Mouse (Mus musculus): Measurements from ENCODE around the gene Gm20521. TPM values are rescaled to one million over a fixed set of nuclear protein-coding genes. Genes with fewer than 3 reads are reported as not detected.

Gm20521 gene
- total RNA-seq, 2 experiments from 2014 or later, result 9.9 TPM; not detected in 1

- DNase-seq (ENCODE audit: low spot score in 2 of 2), result no peak
These were observed 9.0 kb downstream of the Gm20521 start, which contains the start of gene Pabpn1 for GRCm38 (mm10) chr14:54892200-54892599. Gene Pabpn1 (plus strand): TSS chr14:54892500.

- peak; percentile 97 to 98 for DNase-seq (ENCODE audit: low spot score in 2 of 2)
These were observed 10.5 kb downstream of the Gm20521 start for GRCm38 (mm10) chr14:54893651-54894181.

- DNase-seq (ENCODE audit: low spot score in 2 of 2), result no peak
These were observed 11.3 kb downstream of the Gm20521 start for GRCm38 (mm10) chr14:54894296-54895151.

- DNase-seq (ENCODE audit: low spot score in 2 of 2), result no peak
These were observed 14.2 kb downstream of the Gm20521 start for GRCm38 (mm10) chr14:54897445-54897844.

- DNase-seq (ENCODE audit: low spot score in 2 of 2), result peak; percentile 71 to 74
These were observed 17.1 kb downstream of the Gm20521 start for GRCm38 (mm10) chr14:54900383-54900782.

GRCm38 (mm10) chr14:54903641-54904040, 20.4 kb downstream of the Gm20521 start:
- DNase-seq (ENCODE audit: low spot score in 2 of 2), result no peak

GRCm38 (mm10) chr14:54908682-54909081, 25.4 kb downstream of the Gm20521 start:
- DNase-seq (ENCODE audit: low spot score in 2 of 2), result no peak

GRCm38 (mm10) chr14:54912109-54912850, 29.0 kb downstream of the Gm20521 start:
- DNase-seq (ENCODE audit: low spot score in 2 of 2), result peak in 1 of 2 experiments; percentile 60

- DNase-seq (ENCODE audit: low spot score in 2 of 2), result peak; percentile 84 to 88
These were observed 29.6 kb downstream of the Gm20521 start, which contains the start of gene Slc22a17 for GRCm38 (mm10) chr14:54912886-54913285. Gene Slc22a17 (minus strand): TSS chr14:54913132.

- peak in 1 of 2 experiments; percentile 44 for DNase-seq (ENCODE audit: low spot score in 2 of 2)
These were observed 30.1 kb downstream of the Gm20521 start for GRCm38 (mm10) chr14:54913343-54913742.

- DNase-seq (ENCODE audit: low spot score in 2 of 2), result no peak
These were observed 36.9 kb downstream of the Gm20521 start for GRCm38 (mm10) chr14:54920076-54920685.

- DNase-seq (ENCODE audit: low spot score in 2 of 2), result peak in 1 of 2 experiments; percentile 43
These were observed 41.6 kb downstream of the Gm20521 start for GRCm38 (mm10) chr14:54924641-54925348.

GRCm38 (mm10) chr14:54925349-54926342, 42.4 kb downstream of the Gm20521 start, which contains the start of gene Efs:
Gene Efs (minus strand): TSS chr14:54926126.
- DNase-seq (ENCODE audit: low spot score in 2 of 2), result peak; percentile 58 to 71

- peak; percentile 61 to 68 for DNase-seq (ENCODE audit: low spot score in 2 of 2)
These were observed 43.3 kb downstream of the Gm20521 start for GRCm38 (mm10) chr14:54926401-54927158.

- no peak for DNase-seq (ENCODE audit: low spot score in 2 of 2)
These were observed 44.1 kb downstream of the Gm20521 start for GRCm38 (mm10) chr14:54927296-54927695.

GRCm38 (mm10) chr14:54929801-54930200, 46.6 kb downstream of the Gm20521 start:
- DNase-seq (ENCODE audit: low spot score in 2 of 2), result no peak

GRCm38 (mm10) chr14:54930431-54930830, 47.2 kb downstream of the Gm20521 start:
- no peak for DNase-seq (ENCODE audit: low spot score in 2 of 2)

GRCm38 (mm10) chr14:54932645-54933150, 49.5 kb downstream of the Gm20521 start, which contains the start of gene Il25:
Gene Il25 (plus strand): TSS chr14:54932695.
- DNase-seq (ENCODE audit: low spot score in 2 of 2), result no peak
